Mouse (Mus musculus): ENCODE measurements around the gene Mecom. TPM values are rescaled to one million over a fixed set of nuclear protein-coding genes. Genes with fewer than 3 reads are reported as not detected.

Mecom gene
- polyA plus RNA-seq, 1 experiment = 74.4 TPM

- no peak overlapping the region for H3K4me3 ChIP-seq (ENCODE audit: insufficient read depth, low read length)
- TF ChIP-seq CTCF (IDR thresholded peaks at IDR 0.05; ENCODE audit: borderline replicate concordance, insufficient read depth, low read length) (no peak), POLR2A (IDR thresholded peaks at IDR 0.05; ENCODE audit: low read depth, low read length) (no peak)
- peak overlapping the region; percentile 40 for H3K27ac ChIP-seq (ENCODE audit: insufficient read depth, low read length)
- H3K4me1 ChIP-seq (ENCODE audit: control insufficient read depth, insufficient read depth, low read length) = peaks cover 6% of the 10 kb centered on the region; the same call in 1 of the 2 replicates
Observed at GRCm38 (mm10) chr3:30392662-30393061, 155.1 kb downstream of the Mecom start.

- Histone ChIP-seq H3K4me3 (ENCODE audit: insufficient read depth, low read length) (no peak overlapping the region), H3K27ac (ENCODE audit: insufficient read depth, low read length) (no peak overlapping the region; the same call in 1 of the 2 replicates), H3K4me1 (ENCODE audit: control insufficient read depth, insufficient read depth, low read length) (peaks cover 6% of the 10 kb centered on the region; the same call in 1 of the 2 replicates)
- TF ChIP-seq POLR2A (IDR thresholded peaks at IDR 0.05; ENCODE audit: low read depth, low read length) (no peak), CTCF (IDR thresholded peaks at IDR 0.05; ENCODE audit: borderline replicate concordance, insufficient read depth, low read length) (no peak)
Observed at GRCm38 (mm10) chr3:30392218-30392617, 155.6 kb downstream of the Mecom start.

GRCm38 (mm10) chr3:30390346-30390745 is 157.5 kb downstream of the Mecom start:
- peaks cover 6% of the 10 kb centered on the region; the same call in 1 of the 2 replicates for H3K4me1 ChIP-seq (ENCODE audit: control insufficient read depth, insufficient read depth, low read length)
- TF ChIP-seq CTCF (IDR thresholded peaks at IDR 0.05; ENCODE audit: borderline replicate concordance, insufficient read depth, low read length) (no peak), POLR2A (IDR thresholded peaks at IDR 0.05; ENCODE audit: low read depth, low read length) (no peak)
- no peak overlapping the region for H3K27ac ChIP-seq (ENCODE audit: insufficient read depth, low read length)
- H3K4me3 ChIP-seq (ENCODE audit: insufficient read depth, low read length) = no peak overlapping the region

GRCm38 (mm10) chr3:30380273-30380672 is 167.5 kb downstream of the Mecom start:
- TF ChIP-seq CTCF (IDR thresholded peaks at IDR 0.05; ENCODE audit: borderline replicate concordance, insufficient read depth, low read length) = no peak
- no peak for TF ChIP-seq POLR2A (IDR thresholded peaks at IDR 0.05; ENCODE audit: low read depth, low read length)
- Histone ChIP-seq H3K4me1 (ENCODE audit: control insufficient read depth, insufficient read depth, low read length) (no peaks in the 10 kb centered on the region), H3K4me3 (ENCODE audit: insufficient read depth, low read length) (no peak overlapping the region), H3K27ac (ENCODE audit: insufficient read depth, low read length) (no peak overlapping the region)

- Histone ChIP-seq H3K4me1 (ENCODE audit: control insufficient read depth, insufficient read depth, low read length) (no peaks in the 10 kb centered on the region), H3K27ac (ENCODE audit: insufficient read depth, low read length) (no peak overlapping the region), H3K4me3 (ENCODE audit: insufficient read depth, low read length) (no peak overlapping the region)
- TF ChIP-seq CTCF (IDR thresholded peaks at IDR 0.05; ENCODE audit: borderline replicate concordance, insufficient read depth, low read length) (no peak), POLR2A (IDR thresholded peaks at IDR 0.05; ENCODE audit: low read depth, low read length) (no peak)
Observed at GRCm38 (mm10) chr3:30379301-30379700, 168.5 kb downstream of the Mecom start.

GRCm38 (mm10) chr3:30371472-30371871 is 176.3 kb downstream of the Mecom start:
- TF ChIP-seq CTCF (IDR thresholded peaks at IDR 0.05; ENCODE audit: borderline replicate concordance, insufficient read depth, low read length) = no peak
- no peak for TF ChIP-seq POLR2A (IDR thresholded peaks at IDR 0.05; ENCODE audit: low read depth, low read length)
- H3K4me1 ChIP-seq (ENCODE audit: control insufficient read depth, insufficient read depth, low read length) = no peaks in the 10 kb centered on the region
- no peak overlapping the region for H3K27ac ChIP-seq (ENCODE audit: insufficient read depth, low read length)
- no peak overlapping the region for H3K4me3 ChIP-seq (ENCODE audit: insufficient read depth, low read length)

GRCm38 (mm10) chr3:30370860-30371455 is 176.8 kb downstream of the Mecom start:
- Histone ChIP-seq H3K4me1 (ENCODE audit: control insufficient read depth, insufficient read depth, low read length) (no peaks in the 10 kb centered on the region), H3K27ac (ENCODE audit: insufficient read depth, low read length) (no peak overlapping the region), H3K4me3 (ENCODE audit: insufficient read depth, low read length) (no peak overlapping the region)
- no peak for TF ChIP-seq CTCF (IDR thresholded peaks at IDR 0.05; ENCODE audit: borderline replicate concordance, insufficient read depth, low read length)
- TF ChIP-seq POLR2A (IDR thresholded peaks at IDR 0.05; ENCODE audit: low read depth, low read length) = no peak

GRCm38 (mm10) chr3:30366621-30367020 is 181.2 kb downstream of the Mecom start:
- Histone ChIP-seq H3K4me3 (ENCODE audit: insufficient read depth, low read length) (no peak overlapping the region), H3K4me1 (ENCODE audit: control insufficient read depth, insufficient read depth, low read length) (no peaks in the 10 kb centered on the region), H3K27ac (ENCODE audit: insufficient read depth, low read length) (no peak overlapping the region)
- TF ChIP-seq CTCF (IDR thresholded peaks at IDR 0.05; ENCODE audit: borderline replicate concordance, insufficient read depth, low read length) = no peak
- no peak for TF ChIP-seq POLR2A (IDR thresholded peaks at IDR 0.05; ENCODE audit: low read depth, low read length)

GRCm38 (mm10) chr3:30361190-30361589 is 186.6 kb downstream of the Mecom start:
- Histone ChIP-seq H3K27ac (ENCODE audit: insufficient read depth, low read length) (no peak overlapping the region), H3K4me3 (ENCODE audit: insufficient read depth, low read length) (no peak overlapping the region), H3K4me1 (ENCODE audit: control insufficient read depth, insufficient read depth, low read length) (no peaks in the 10 kb centered on the region; the same call in 1 of the 2 replicates)
- no peak for TF ChIP-seq CTCF (IDR thresholded peaks at IDR 0.05; ENCODE audit: borderline replicate concordance, insufficient read depth, low read length)
- no peak for TF ChIP-seq POLR2A (IDR thresholded peaks at IDR 0.05; ENCODE audit: low read depth, low read length)

GRCm38 (mm10) chr3:30353878-30354727 is 193.7 kb downstream of the Mecom start:
- TF ChIP-seq POLR2A (IDR thresholded peaks at IDR 0.05; ENCODE audit: low read depth, low read length) = no peak
- TF ChIP-seq CTCF (IDR thresholded peaks at IDR 0.05; ENCODE audit: borderline replicate concordance, insufficient read depth, low read length) = no peak
- H3K27ac ChIP-seq (ENCODE audit: insufficient read depth, low read length) = no peak overlapping the region
- H3K4me1 ChIP-seq (ENCODE audit: control insufficient read depth, insufficient read depth, low read length) = no peaks in the 10 kb centered on the region
- no peak overlapping the region for H3K4me3 ChIP-seq (ENCODE audit: insufficient read depth, low read length)
